Comparison of ENCODE assay signal across 27 mouse cellular contexts in the genomic region with DNA sequence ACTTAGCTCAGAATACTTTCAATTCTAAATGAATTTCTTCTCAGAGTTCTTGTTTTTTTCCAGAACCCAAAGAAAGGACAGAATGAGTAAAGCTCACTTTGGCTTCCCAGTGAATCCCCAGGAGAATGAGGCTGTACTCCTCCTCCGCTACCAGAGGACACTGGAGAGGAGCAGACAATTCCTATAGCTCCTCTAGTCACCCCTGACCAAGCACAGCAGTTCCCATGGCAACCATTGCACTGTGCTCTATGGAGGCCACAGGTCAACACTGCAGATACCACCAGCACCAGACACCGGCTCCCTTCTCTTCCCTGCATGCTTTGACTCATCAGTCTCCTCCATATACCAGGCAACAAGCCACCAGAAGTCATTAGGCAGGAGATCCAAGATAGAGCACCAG.
DNase-seq lines count a peak whose midpoint lies in the region; ATAC-seq and TF ChIP-seq lines count a peak whose summit lies in the region.
"Had no signal": no experiment of that assay in that cellular context is flagged by ENCODE, and none has a peak within 500 bp of the region (broad histone marks: within the 10 kb centered on the region; RNA-seq: fewer than 3 reads in every experiment).

No protein-coding gene starts in this region.

- H3K4me2 ChIP-seq in liver, embryonic 12.5 days, result no peak overlapping the region
- H3K4me2 ChIP-seq in liver, postnatal 0 days (ENCODE audit: low read depth, low read length), result no peak overlapping the region
- H3K4me2 ChIP-seq: embryonic facial prominence, embryonic 12.5 days; heart, embryonic 12.5 days; liver, embryonic 13.5 days had no signal

- no peaks in the 10 kb centered on the region for H3K4me1 ChIP-seq in heart, embryonic 10.5 days
- no peaks in the 10 kb centered on the region for H3K4me1 ChIP-seq in liver, embryonic 12.5 days
- no peaks in the 10 kb centered on the region for H3K4me1 ChIP-seq in liver, postnatal 0 days (ENCODE audit: insufficient read depth)
- H3K4me1 ChIP-seq: embryonic facial prominence, embryonic 12.5 days; heart, embryonic 12.5 days; liver, embryonic 13.5 days had no signal

- no peaks in the 10 kb centered on the region for H3K9me3 ChIP-seq in heart, embryonic 10.5 days
- H3K9me3 ChIP-seq in liver, embryonic 12.5 days (replicated peaks), result no peaks in the 10 kb centered on the region
- no peaks in the 10 kb centered on the region for H3K9me3 ChIP-seq in liver, postnatal 0 days (ENCODE audit: low read length)
- H3K9me3 ChIP-seq: embryonic facial prominence, embryonic 12.5 days; G1E; heart, embryonic 12.5 days; liver, embryonic 13.5 days had no signal

- peak; percentile 51 for DNase-seq in heart, embryonic 10.5 days (ENCODE audit: low spot score)
- no peak for DNase-seq in heart, postnatal 36 days
- no peak for DNase-seq in liver, postnatal 0 days
- peak; percentile 12 for DNase-seq in R1 (ENCODE audit: low read depth, low spot score)
- peak; percentile 18 for DNase-seq in mesoderm, embryonic 11.5 days (ENCODE audit: low read depth, low spot score)
- DNase-seq: adrenal gland, postnatal 25 days; cerebellum, adult 18-20 months; cerebellum, postnatal 10 days; gastrocnemius, postnatal 14 days; kidney, adult 11 months; layer of hippocampus, postnatal 36 days; left cerebral cortex, postnatal 4 days; liver, embryonic 13.5 days; lung, adult 2 months; lung, postnatal 14 days; midbrain, embryonic 14.5 days; right cerebral cortex, postnatal 25 days; spleen, adult 18-20 months; thymus, postnatal 14 days had no signal

- no peak overlapping the region for H3K4me3 ChIP-seq in heart, embryonic 10.5 days
- H3K4me3 ChIP-seq in liver, embryonic 12.5 days, result no peak overlapping the region
- H3K4me3 ChIP-seq in liver, postnatal 0 days (ENCODE audit: low read depth, low read length), result no peak overlapping the region
- H3K4me3 ChIP-seq: embryonic facial prominence, embryonic 12.5 days; heart, embryonic 12.5 days; liver, embryonic 13.5 days had no signal

- intact Hi-C loops in heart, postnatal 36 days (cut with DNase I), result no loop called here

- no peaks in the 10 kb centered on the region for H3K36me3 ChIP-seq in heart, embryonic 10.5 days
- H3K36me3 ChIP-seq in liver, embryonic 12.5 days, result no peaks in the 10 kb centered on the region
- H3K36me3 ChIP-seq in liver, postnatal 0 days (replicated peaks; ENCODE audit: insufficient read depth, low read length), result no peaks in the 10 kb centered on the region
- H3K36me3 ChIP-seq: embryonic facial prominence, embryonic 12.5 days; G1E; heart, embryonic 12.5 days; liver, embryonic 13.5 days had no signal

- ATAC-seq in liver, embryonic 12.5 days, result peak; percentile 30; the same call in 1 of the 2 replicates
- no peak for ATAC-seq in liver, postnatal 0 days
- ATAC-seq in cerebellum, adult (ENCODE audit: insufficient number of reproducible peaks, low FRiP score, low TSS enrichment), result no peak
- ATAC-seq: forebrain, embryonic 14.5 days; inflammation-experienced regulatory T-cells, adult 6 months; Patski had no signal

- no peak for TF ChIP-seq CTCF in liver, postnatal 0 days (IDR thresholded peaks at IDR 0.05; ENCODE audit: low read depth)

- no peaks in the 10 kb centered on the region for H3K27me3 ChIP-seq in heart, embryonic 10.5 days (ENCODE audit: insufficient read depth, poor library complexity, severe bottlenecking)
- no peaks in the 10 kb centered on the region for H3K27me3 ChIP-seq in liver, embryonic 12.5 days (replicated peaks)
- H3K27me3 ChIP-seq in liver, postnatal 0 days (ENCODE audit: insufficient read depth, low read length), result no peaks in the 10 kb centered on the region
- H3K27me3 ChIP-seq: embryonic facial prominence, embryonic 12.5 days; heart, embryonic 12.5 days; liver, embryonic 13.5 days; Patski had no signal

- H3K27ac ChIP-seq in heart, embryonic 10.5 days, result no peak overlapping the region
- no peak overlapping the region for H3K27ac ChIP-seq in liver, embryonic 12.5 days
- H3K27ac ChIP-seq in liver, postnatal 0 days (ENCODE audit: low read depth), result no peak overlapping the region
- H3K27ac ChIP-seq: embryonic facial prominence, embryonic 12.5 days; liver, embryonic 13.5 days had no signal

- no peak overlapping the region for H3K9ac ChIP-seq in liver, embryonic 12.5 days
- H3K9ac ChIP-seq in liver, postnatal 0 days (replicated peaks), result no peak overlapping the region
- H3K9ac ChIP-seq: embryonic facial prominence, embryonic 12.5 days; heart, embryonic 12.5 days; liver, embryonic 13.5 days had no signal

- WGBS in heart, embryonic 10.5 days, result 60% methylated on average over 2 of the region's 2 CpGs
- WGBS in liver, embryonic 12.5 days (ENCODE audit: insufficient replicate concordance), result 46% methylated on average over 2 of the region's 2 CpGs
- 57% methylated on average over 2 of the region's 2 CpGs for WGBS in liver, postnatal 0 days (ENCODE audit: insufficient replicate concordance)

- no peak for TF ChIP-seq EP300 in liver, postnatal 0 days (IDR thresholded peaks at IDR 0.05; ENCODE audit: low read depth)

Comparison
In these comparisons a context has a peak if more than half of its experiments do, and no peak if none do; other contexts are left out.
1. DNase-seq: peak in heart, embryonic 10.5 days (single experiment), R1 (single experiment) and mesoderm, embryonic 11.5 days (single experiment); none in heart, postnatal 36 days (0 of 2) and liver, postnatal 0 days (single experiment).